Mouse (Mus musculus): ENCODE measurements at regions not wholly inside any gene's neighbourhood (a gene's known extent, or its start where the extent isn't known, plus 50 kb on each side); places are given as distances from the start of the nearest gene placed in this dataset.
A peak's percentile ranks its signal among the peaks of the same experiment; 100 is the strongest.

GRCm38 (mm10) chr16:87645526-87646434 is 53.0 kb upstream of the Bach1 start:
- DNase-seq, result peak; percentile 35

- no peak for DNase-seq
These were observed 52.2 kb upstream of the Bach1 start for GRCm38 (mm10) chr16:87646435-87647062.

Data from cerebellum, postnatal 10 days (tissue).